Mouse (Mus musculus) CD4-positive, CD25-positive, alpha-beta regulatory T cell, adult 2 months (primary cell): Measurements from ENCODE around the gene Pelp1.
"Not testable (repeated sequence)": the region's sequence is repeated elsewhere in the genome, so short reads cannot be mapped to it uniquely, and the experiment has no call there.

Source experiments
- DNase-seq: peaks from one replicate; pipeline ENCODE4 v3.0.0-alpha.2; 2012; ENCODE audit warnings: low read depth, low spot score

The Pelp1 gene

DNA sequence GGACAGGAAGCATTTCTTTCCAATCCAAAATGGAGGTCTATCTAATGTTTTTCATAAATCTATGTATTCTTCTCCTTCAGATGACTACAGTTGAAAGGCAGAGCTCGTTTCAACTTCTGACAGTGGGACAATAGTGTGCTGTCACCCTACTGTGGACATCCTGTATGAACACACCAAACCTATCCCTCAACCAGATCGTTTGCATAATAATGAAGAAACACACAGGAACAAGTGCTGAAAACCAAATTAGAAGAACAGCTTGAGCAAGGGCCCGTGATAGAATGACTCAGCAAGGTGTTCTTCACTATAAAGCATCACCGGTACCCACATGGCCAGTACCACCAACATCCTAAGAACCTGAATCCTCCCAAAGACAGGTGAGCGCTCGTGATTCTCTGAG lies 16.8 kb upstream of the Pelp1 start:
- DNase-seq, result not testable (repeated sequence)

DNA sequence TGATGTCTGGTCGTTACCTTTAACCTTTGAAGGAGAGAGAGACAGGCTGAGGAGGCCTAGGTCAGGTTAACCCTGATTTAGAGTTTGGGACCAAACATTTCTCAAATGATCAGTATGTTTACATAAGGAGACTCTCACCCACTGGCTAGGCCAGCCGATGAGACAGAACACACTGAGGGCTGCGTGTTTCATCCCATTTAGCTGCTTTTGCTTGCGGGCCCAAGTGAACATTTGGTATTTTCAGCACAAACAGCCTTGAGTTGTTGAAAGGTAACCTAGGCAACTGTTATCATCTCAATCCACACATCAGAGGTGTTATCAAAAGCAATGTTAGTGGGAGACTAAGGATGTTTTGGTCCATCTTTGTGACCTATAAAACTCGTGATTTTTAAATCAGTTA lies 9.7 kb upstream of the Pelp1 start:
- DNase-seq, result no peak

GRCm38 (mm10) chr11:70418199-70418598 lies 8.4 kb upstream of the Pelp1 start:
- DNase-seq, result no peak

DNA sequence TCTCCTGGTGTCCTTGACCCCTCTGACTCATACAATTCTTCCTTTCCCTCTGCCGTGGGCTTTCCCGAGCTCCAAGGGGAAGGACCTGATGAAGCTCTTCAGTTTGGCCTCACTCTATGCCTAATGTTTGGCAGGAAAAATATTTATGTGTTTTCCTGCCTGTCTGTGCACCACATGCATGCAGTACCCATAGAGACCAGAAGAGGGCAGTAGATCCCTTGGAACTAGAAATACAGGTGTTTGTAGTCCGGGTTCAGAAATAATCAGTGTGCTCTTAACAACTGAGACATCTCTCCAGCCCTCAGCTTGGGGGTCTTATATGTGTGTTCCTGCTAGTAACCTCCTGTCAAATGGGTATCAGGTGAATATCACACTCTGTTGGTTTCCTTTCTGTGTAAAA lies 4.1 kb upstream of the Pelp1 start:
- peak; percentile 89 for DNase-seq

DNA sequence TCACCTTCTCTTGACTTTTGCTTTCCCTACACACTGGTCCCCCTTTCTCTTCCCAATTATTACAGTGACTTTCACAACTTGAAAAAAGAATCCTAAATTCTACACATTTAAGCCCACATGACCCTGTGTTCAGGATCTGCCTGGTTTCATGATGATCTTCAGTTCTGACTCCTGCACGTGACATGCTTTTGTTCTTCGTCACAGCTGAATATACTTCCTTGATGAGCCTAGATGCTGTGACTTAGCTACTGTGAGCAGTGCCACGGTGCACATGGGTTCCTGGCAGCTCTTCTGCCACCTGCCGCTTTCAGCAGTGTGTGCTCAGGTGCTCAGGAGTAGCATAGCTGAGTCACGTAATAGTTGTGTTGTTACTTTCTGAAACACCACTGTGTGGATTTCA lies 2.8 kb upstream of the Pelp1 start:
- no peak for DNase-seq

DNA sequence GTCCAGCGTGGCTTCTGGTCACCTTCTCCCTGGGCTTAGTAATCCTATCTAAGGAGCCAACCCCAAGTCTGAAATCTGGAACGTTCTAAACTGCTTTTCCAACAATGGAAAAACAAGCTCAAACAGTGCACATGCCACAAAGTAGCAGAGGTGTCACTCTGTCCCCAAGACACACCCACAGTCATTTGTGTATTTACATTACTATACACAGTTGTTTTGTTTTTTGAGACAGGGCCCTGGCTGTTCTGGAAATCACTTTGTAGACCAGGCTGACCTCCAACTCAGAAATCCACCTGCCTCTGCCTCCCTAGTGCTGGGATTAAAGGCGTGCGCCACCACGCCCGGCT lies 439 bp upstream of the Pelp1 start:
- DNase-seq, result no peak

GRCm38 (mm10) chr11:70403598-70403997 lies 6.2 kb downstream of the Pelp1 start:
- DNase-seq, result no peak

DNA sequence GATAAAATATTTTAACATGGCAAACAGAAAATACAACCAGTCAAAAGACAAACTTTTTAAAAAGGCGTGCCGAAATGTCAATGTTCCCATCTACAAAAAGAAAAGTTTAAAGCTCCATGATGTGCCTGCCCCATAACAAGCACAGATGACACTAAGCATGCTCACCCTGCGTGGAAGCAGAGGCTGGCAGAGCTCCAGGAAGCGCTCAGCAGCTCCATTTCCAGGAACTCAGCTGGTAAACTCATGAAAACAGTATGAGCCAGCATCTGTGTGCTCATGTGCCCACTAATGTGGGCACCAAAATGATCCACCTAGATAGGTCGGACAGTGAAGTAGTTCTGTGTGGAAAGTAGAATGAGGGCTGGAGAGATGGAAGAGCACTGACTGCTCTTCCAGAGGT lies 20.4 kb downstream of the Pelp1 start:
- no peak for DNase-seq

DNA sequence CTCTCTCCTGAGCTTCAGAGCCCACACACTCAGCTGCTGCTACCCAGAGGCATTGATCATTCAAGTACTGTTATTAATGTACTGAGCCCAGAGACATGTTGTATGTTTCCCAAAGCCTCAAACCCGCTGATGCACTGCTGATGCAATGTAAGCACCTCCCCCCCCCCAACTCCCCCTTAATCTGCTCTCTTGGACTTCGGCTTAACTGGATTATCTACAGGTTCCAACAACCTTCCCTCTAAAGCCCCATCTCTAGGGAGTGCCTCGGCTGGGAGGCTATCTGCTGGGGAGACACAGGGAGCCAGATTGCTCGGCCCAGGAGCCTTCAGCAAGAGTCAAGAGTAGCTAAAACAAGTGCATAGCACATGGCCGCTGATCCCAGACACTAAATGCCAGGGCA lies 22.4 kb downstream of the Pelp1 start:
- DNase-seq, result no peak

DNA sequence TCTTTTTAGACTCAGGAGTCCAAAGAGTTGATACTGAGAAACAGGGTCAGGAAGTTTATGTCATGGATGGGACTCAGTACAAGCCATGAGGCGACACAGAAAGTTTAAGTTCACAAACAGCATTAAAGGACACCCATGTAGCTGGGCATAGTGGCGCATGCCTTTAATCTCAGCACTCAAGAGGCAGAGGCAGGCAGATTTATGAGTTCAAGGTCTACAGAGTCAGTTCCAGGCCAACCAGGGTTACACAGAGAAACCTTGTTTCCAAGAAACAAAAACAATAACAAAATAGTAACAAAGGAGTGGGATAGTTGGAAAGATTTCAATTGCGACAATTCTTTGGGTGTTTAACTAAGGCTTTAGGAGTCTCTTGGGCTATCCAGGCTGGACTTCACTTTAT lies 25.7 kb downstream of the Pelp1 start:
- no peak for DNase-seq

DNA sequence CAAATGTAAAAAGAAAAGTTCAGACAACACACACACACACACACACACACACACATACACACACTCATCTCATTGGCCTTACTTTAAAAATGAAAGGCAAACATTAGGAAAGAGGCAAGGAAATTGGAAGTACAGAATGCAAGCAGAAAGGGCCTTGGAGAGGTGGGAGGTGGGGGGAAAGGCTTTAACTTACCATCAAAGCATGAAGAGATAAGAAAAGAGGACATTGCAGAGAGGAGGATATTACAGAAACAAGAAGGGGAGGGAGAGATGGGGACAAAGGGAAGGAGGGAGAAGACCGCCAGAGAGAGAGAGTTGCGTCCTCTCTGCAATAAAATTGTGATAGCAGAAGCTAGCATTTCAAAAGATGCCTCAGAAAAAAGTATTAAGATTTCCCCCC lies 28.5 kb downstream of the Pelp1 start:
- DNase-seq, result no peak

- no peak for DNase-seq
Observed at GRCm38 (mm10) chr11:70380478-70381005, 29.3 kb downstream of the Pelp1 start.

- no peak for DNase-seq
Observed at GRCm38 (mm10) chr11:70376054-70376453, 33.8 kb downstream of the Pelp1 start.

DNA sequence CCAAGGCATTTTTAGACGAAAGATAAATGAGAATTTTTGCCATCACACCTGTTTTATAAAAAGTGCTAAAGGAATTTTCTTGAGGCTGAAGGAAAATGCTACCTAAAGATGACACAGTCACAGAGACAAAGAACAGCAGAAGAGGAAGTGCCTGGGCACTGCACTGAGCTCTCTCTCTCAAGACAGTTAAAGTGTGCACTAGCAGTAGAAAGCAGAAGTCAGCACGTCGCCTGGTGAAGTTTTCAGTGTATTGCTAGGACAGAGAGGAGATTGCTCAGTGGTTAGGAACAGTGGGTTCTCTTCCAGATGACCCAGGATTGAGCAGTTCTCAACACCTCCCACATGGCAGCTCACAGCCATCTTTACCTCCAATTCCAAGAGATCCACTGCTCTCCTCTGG lies 35.5 kb downstream of the Pelp1 start:
- DNase-seq, result no peak

GRCm38 (mm10) chr11:70372849-70373557 lies 36.8 kb downstream of the Pelp1 start:
- DNase-seq, result no peak

GRCm38 (mm10) chr11:70372396-70372795 lies 37.4 kb downstream of the Pelp1 start:
- DNase-seq, result no peak

GRCm38 (mm10) chr11:70368626-70369025 lies 41.2 kb downstream of the Pelp1 start:
- not testable (repeated sequence) for DNase-seq

- DNase-seq, result not testable (repeated sequence)
Observed at GRCm38 (mm10) chr11:70367701-70368100, 42.1 kb downstream of the Pelp1 start.

DNA sequence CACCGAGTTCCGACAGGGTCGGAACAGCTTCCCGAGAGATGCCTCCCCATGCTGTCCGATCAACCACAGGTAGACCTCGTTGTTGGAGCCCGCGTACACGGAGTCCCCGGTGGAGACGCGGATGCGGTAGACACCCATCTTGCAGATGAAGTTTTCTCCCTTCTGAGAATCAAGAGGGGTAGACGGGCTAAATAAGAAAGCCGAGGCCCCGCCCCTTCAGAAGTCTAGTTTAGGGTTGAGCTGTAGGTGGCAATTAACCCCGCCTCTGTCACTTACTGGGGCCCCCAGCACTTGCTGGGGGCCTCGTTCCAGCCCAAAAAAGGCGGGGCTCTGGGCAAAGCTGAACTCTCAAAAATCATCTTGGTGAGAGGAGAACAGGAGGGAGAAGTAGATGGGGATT lies 58.0 kb downstream of the Pelp1 start, which contains the start of gene Alox15:
Gene Alox15, minus strand, starts transcription at position 164 of the 400 bp plus-strand sequence.
- DNase-seq, result peak; percentile 41

DNA sequence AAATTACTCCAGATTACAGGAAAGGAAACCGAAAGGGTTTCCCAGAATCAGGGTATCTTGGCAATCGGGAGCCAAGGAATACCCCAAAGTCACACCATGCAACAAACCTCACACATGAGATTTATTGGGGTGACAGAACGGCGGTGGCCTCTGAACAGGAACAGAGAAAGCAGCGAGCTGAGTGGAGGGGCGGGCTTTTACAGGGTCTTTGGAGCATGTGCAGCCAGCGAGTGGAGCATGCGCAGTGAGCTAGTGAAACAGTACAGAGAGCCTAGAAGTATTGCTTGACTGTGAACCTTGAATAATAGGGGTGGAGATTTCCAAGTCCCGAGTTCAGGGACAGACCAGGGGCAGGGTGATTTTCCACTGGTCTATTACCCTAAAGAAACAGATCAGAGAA lies 61.2 kb downstream of the Pelp1 start:
- no peak for DNase-seq

DNA sequence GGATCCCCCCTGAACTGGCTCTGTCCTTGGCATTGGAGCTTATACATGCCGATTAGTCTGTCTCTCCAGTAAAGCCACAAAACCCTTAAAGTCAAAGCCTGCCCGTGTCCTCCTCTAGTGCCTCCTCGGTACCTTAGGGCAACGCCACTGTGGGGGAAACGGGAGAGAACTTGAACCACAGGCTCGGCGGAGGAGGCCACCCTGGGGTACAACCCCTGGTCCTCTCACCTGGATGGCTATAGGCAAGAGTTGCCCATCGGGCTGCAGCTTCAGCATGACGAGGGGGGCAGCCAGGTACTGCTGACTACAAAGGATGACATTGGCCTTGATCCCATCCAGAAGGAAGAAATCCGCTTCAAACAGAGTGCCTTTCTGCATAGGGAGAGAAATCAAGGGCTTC lies 62.0 kb downstream of the Pelp1 start:
- no peak for DNase-seq

DNA sequence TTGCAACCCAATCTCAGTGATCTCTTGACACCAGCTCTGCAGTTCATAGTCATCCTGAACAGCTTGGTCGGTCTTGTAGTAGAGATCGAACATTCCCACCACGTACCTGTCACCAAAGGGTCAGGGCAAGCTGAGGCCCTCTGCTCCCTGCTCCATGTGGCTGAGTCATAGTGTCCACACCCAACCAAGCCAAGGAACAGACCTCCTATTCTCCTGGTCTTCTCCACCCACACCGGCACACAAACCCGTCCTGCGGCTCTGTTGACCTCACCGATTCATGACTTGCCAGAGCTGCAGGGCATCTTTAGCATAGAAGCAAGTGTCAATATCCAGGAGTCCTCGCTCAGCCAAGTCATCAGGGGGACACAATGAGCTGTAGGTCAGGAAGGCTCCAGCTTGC lies 64.3 kb downstream of the Pelp1 start:
- DNase-seq, result no peak

GRCm38 (mm10) chr11:70345061-70345460 lies 64.8 kb downstream of the Pelp1 start:
- DNase-seq, result no peak
